Mouse (Mus musculus) olfactory bulb, adult 2 months (tissue): ENCODE measurements around the gene B4galnt1. TPM values are rescaled to one million over a fixed set of nuclear protein-coding genes. Genes with fewer than 3 reads are reported as not detected.

Experiments used
- H3K27ac ChIP-seq: fragments of 200-500 bp; 2 replicates; pipeline ENCODE4 v1.5.1; 2012; ENCODE audit warnings: low read depth, low read length; ENCODE audit not compliant: insufficient read depth
- H3K4me1 ChIP-seq: fragments of 200-500 bp; 2 replicates; pipeline ENCODE4 v1.6.1; 2012; ENCODE audit warnings: low read length; ENCODE audit not compliant: control insufficient read depth, insufficient read depth
- H3K4me3 ChIP-seq: fragments of 200-500 bp; 2 replicates; pipeline ENCODE4 v1.5.1; 2012; ENCODE audit warnings: mild to moderate bottlenecking, low read depth, low read length, moderate library complexity; ENCODE audit not compliant: insufficient read depth
- CTCF ChIP-seq: fragments of 200-500 bp; IDR thresholded peaks from 2 replicates; pipeline ENCODE4 v1.5.1; 2012; ENCODE audit warnings: low read depth, mild to moderate bottlenecking, low read length, moderate library complexity; ENCODE audit not compliant: insufficient read depth
- POLR2A ChIP-seq: fragments of 200-500 bp; IDR thresholded peaks from 2 replicates; pipeline ENCODE4 v1.6.1; 2012; ENCODE audit warnings: mild to moderate bottlenecking, low read depth, low read length, moderate library complexity; ENCODE audit not compliant: insufficient read depth
- WGBS: fragments of 180-500 bp; shearing (Covaris S2); methylation state at CpG from one replicate; pipeline ENCODE4 v1.1.7; 2018; 5-methylcytosine and 5-hydroxymethylcytosine counted together
- polyA plus RNA-seq: library from polyadenylated mRNA; stranded (reverse); fragments of >200 nt; gene quantifications from 2 replicates; pipeline ENCODE4 v1.2.4, GENCODE M21; 2012; ENCODE audit warnings: low replicate concordance; ENCODE audit not compliant: missing spikeins, insufficient read depth, insufficient read length

Gene B4galnt1
- polyA plus RNA-seq, 1 experiment, result not detected

DNA sequence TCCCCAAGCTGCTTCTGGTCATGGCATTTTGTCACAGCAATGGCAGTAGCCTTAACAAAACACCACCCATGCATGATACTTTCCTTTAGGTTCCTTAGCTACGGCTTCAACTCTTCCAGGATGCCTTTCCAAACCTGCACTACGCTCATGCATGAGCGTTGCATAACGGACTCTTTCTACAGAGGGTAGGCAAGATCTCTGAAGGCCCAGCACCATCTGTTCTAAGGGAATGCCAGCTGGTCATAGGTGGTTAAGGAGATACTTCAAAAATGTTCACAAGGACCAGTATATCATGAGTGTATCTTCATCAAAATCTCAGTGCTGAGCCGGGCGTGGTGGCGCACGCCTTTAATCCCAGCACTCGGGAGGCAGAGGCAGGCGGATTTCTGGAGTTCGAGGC lies 51.4 kb downstream of the B4galnt1 start:
- 98% methylated on average over 11 of the region's 11 CpGs for WGBS
- no peak overlapping the region for H3K4me3 ChIP-seq
- no peak for TF ChIP-seq CTCF
- no peak for TF ChIP-seq POLR2A
- 0 out of 2 replicates have a peak, but pooled peaks cover 2% of the 10 kb centered on the region for H3K4me1 ChIP-seq
- no peak overlapping the region for H3K27ac ChIP-seq

GRCm38 (mm10) chr10:127217177-127217576 lies 52.2 kb downstream of the B4galnt1 start:
- no peak overlapping the region for H3K4me3 ChIP-seq
- H3K27ac ChIP-seq, result no peak overlapping the region
- H3K4me1 ChIP-seq, result no peaks in the 10 kb centered on the region
- TF ChIP-seq POLR2A (no peak), CTCF (no peak)

DNA sequence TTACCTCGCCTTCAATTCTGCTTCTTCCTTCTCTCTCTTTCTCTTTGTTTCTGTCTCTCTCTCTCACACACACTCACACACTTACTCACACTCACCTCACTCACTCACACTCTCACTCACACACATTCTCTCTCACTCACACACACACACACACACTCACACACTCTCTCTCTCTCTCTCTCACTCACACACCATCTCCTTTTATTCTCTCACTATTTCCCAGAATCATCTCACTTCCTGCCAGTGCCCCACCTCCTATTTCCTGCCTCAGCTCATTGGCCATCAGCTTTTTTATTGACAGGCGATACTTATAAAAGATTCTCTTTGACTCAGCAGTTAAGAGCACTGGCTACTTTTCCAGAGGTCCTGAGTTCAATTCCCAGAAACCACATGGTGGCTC lies 53.3 kb downstream of the B4galnt1 start:
- H3K27ac ChIP-seq, result no peak overlapping the region
- H3K4me1 ChIP-seq, result no peaks in the 10 kb centered on the region
- TF ChIP-seq POLR2A (no peak), CTCF (no peak)
- WGBS, result 93% methylated on average over 2 of the region's 2 CpGs
- no peak overlapping the region for H3K4me3 ChIP-seq

Other genes starting within 250 kb of the B4galnt1 start
- gene Ctdsp2, start 186.5 kb upstream of the B4galnt1 start, polyA plus RNA-seq, result not detected in 2 replicates
- not detected in 2 replicates for gene Avil, start 164.5 kb upstream of the B4galnt1 start, polyA plus RNA-seq
- not detected in 2 replicates for gene Tsfm, start 134.4 kb upstream of the B4galnt1 start, polyA plus RNA-seq
- gene Mettl1, start 123.8 kb upstream of the B4galnt1 start, polyA plus RNA-seq, result not detected in 2 replicates
- gene Eef1akmt3, start 123.7 kb upstream of the B4galnt1 start, polyA plus RNA-seq, result not detected in 2 replicates
- not detected in 2 replicates for gene Cyp27b1, start 117.0 kb upstream of the B4galnt1 start, polyA plus RNA-seq
- gene March9, start 105.0 kb upstream of the B4galnt1 start, polyA plus RNA-seq, result not detected in 2 replicates
- gene Cdk4, start 101.7 kb upstream of the B4galnt1 start, polyA plus RNA-seq, result not detected in 2 replicates
- not detected in 2 replicates for gene Tspan31, start 95.0 kb upstream of the B4galnt1 start, polyA plus RNA-seq
- gene Agap2, start 89.9 kb upstream of the B4galnt1 start, polyA plus RNA-seq, result 219 TPM in 1 of 2 replicates, not detected in the other
- gene Os9, start 44.1 kb upstream of the B4galnt1 start, polyA plus RNA-seq, result 124 TPM in 1 of 2 replicates, not detected in the other
- gene Slc26a10, start 15.4 kb downstream of the B4galnt1 start, polyA plus RNA-seq, result not detected in 2 replicates
- not detected in 2 replicates for gene Arhgef25, start 24.9 kb downstream of the B4galnt1 start, polyA plus RNA-seq
- 159 TPM in 1 of 2 replicates, not detected in the other for gene Dtx3, start 30.5 kb downstream of the B4galnt1 start, polyA plus RNA-seq
- gene Pip4k2c, start 46.4 kb downstream of the B4galnt1 start, polyA plus RNA-seq, result 102 TPM in 1 of 2 replicates, not detected in the other
- gene Kif5a, start 98.1 kb downstream of the B4galnt1 start, polyA plus RNA-seq, result 72.6 and 160 TPM in 2 replicates
- gene Dctn2, start 101.1 kb downstream of the B4galnt1 start, polyA plus RNA-seq, result not detected in 2 replicates
- not detected in 2 replicates for gene Mbd6, start 123.8 kb downstream of the B4galnt1 start, polyA plus RNA-seq
- gene Mars, start 146.6 kb downstream of the B4galnt1 start, polyA plus RNA-seq, result not detected in 2 replicates
- 260 TPM in 1 of 2 replicates, not detected in the other for gene Arhgap9, start 156.7 kb downstream of the B4galnt1 start, polyA plus RNA-seq
- gene Gli1, start 176.7 kb downstream of the B4galnt1 start, polyA plus RNA-seq, result not detected in 2 replicates
- gene Inhbe, start 189.2 kb downstream of the B4galnt1 start, polyA plus RNA-seq, result not detected in 2 replicates
- gene Inhbc, start 205.2 kb downstream of the B4galnt1 start, polyA plus RNA-seq, result not detected in 2 replicates
- gene R3hdm2, start 215.1 kb downstream of the B4galnt1 start, polyA plus RNA-seq, result 475 and 884 TPM in 2 replicates